Mouse (Mus musculus): ENCODE results near the gene Arid3c. TPM values are rescaled to one million over a fixed set of nuclear protein-coding genes. Genes with fewer than 3 reads are reported as not detected.

Gene Arid3c
- total and polyA plus RNA-seq, 2 experiments from 2014 or later = not detected

DNA sequence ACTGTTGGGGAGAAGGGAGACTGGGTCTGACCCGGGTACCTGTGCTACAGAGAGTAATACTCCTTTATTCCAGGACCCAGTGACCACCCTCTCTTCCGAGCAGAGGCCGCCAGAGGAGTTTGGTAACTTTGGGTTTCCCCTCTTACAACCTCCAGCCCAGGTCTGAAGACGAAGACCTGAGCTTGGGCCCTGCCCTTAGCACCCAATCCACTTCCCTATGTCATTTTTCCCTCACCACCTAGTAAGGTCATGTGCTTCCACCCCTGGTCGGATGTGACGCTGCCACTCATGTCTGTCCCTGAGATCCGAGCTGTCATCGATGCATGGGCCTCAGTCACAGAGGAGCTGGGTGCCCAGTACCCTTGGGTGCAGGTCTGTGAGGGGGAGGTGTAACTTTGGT is 25.5 kb upstream of the Arid3c start:
- peaks cover 27% of the 10 kb centered on the region for H3K4me1 ChIP-seq (ENCODE audit: control insufficient read depth, insufficient read depth)
- TF ChIP-seq EP300 (IDR thresholded peaks at IDR 0.05; ENCODE audit: low read depth) (no peak), CTCF (IDR thresholded peaks at IDR 0.05; ENCODE audit: low read depth) (no peak)
- H3K4me2 ChIP-seq (ENCODE audit: low read depth, low read length) = peak overlapping the region; percentile 93
- H3K9ac ChIP-seq (replicated peaks; ENCODE audit: low read depth, low read length) = peak overlapping the region; percentile 37; the same call in 1 of the 2 replicates
- peaks cover 21% of the 10 kb centered on the region for H3K36me3 ChIP-seq (replicated peaks; ENCODE audit: control insufficient read depth, insufficient read depth, low read length)
- DNase-seq (ENCODE audit: low spot score) = no peak
- 68% methylated on average over 8 of the region's 8 CpGs for WGBS
- no peak overlapping the region; the same call in 1 of the 2 replicates for H3K27ac ChIP-seq (ENCODE audit: low read depth)
- peak overlapping the region; percentile 76 for H3K4me3 ChIP-seq (ENCODE audit: low read depth, low read length)
- H3K9me3 ChIP-seq (replicated peaks; ENCODE audit: control insufficient read depth, low read length) = no peaks in the 10 kb centered on the region
- no peak for ATAC-seq (ENCODE audit: insufficient read depth, low read depth)
- H3K27me3 ChIP-seq (ENCODE audit: control insufficient read depth, insufficient read depth, low read length) = no peaks in the 10 kb centered on the region

DNA sequence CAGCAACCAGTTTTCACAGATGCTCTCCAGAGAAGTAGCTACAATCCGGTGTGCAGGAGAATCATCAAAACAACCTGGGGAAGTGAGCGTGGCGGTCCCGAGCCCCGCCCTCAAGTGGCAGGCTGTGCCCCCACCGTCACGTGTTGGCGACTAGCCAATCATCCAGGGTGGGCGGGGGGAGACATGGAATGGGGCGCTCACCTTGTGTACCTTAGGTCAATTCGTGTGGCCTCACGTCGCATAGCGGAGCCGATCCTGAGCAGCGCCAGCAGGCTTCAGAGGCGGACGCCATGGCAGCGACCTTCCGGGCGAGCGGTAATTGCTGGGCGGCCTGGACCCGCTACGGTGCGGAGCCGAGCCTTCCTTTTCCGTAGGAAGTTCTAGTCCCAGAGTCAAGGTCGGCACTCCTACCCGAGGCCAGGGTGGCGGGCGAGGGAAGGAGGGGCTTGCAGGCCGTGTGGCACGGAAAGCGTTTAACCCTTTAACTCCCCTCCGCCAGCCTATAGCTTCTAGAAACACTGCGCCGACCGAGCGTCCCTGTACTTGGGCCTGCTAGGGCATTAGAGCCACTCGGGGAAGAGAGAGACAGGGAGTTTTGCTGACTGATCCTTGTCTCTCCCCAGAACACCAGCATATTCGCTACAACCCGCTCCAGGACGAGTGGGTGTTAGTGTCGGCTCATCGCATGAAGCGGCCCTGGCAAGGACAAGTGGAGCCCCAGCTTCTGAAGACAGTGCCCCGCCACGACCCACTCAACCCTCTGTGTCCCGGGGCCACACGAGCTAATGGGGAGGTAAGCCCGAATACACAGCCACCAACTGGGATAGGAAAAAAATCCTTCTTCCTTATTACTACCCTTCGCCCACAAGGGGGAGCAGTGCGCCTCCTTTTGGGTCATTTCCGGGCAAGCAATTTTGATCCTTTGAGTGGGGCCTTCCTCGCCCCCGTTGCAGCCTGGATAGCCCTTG is 24.7 kb upstream of the Arid3c start, which contains the start of gene Sigmar1:
Gene Sigmar1, minus strand, starts transcription at position 820 of the 968 bp plus-strand sequence.
- Histone ChIP-seq H3K4me2 (ENCODE audit: low read depth, low read length) (peak within 1 kb of the TSS; percentile 93), H3K9me3 (replicated peaks; ENCODE audit: control insufficient read depth, low read length) (no peaks in the 10 kb centered on the region), H3K4me1 (ENCODE audit: control insufficient read depth, insufficient read depth) (peaks cover 20% of the 10 kb centered on the region), H3K27me3 (ENCODE audit: control insufficient read depth, insufficient read depth, low read length) (no peaks in the 10 kb centered on the region), H3K27ac (ENCODE audit: low read depth) (peak within 1 kb of the TSS; percentile 96), H3K36me3 (replicated peaks; ENCODE audit: control insufficient read depth, insufficient read depth, low read length) (peaks cover 21% of the 10 kb centered on the region), H3K4me3 (ENCODE audit: low read depth, low read length) (peak within 1 kb of the TSS; percentile 76), H3K9ac (replicated peaks; ENCODE audit: low read depth, low read length) (peak within 1 kb of the TSS; percentile 91)
- peak; percentile 87 for DNase-seq (ENCODE audit: low spot score)
- peak; percentile 64 for ATAC-seq (ENCODE audit: insufficient read depth, low read depth)
- TF ChIP-seq EP300 (IDR thresholded peaks at IDR 0.05; ENCODE audit: low read depth) (peak; percentile 17; the same call in 1 of the 2 replicates), CTCF (IDR thresholded peaks at IDR 0.05; ENCODE audit: low read depth) (peak; percentile 89)
- under 1% methylated on average over 57 of the region's 57 CpGs for WGBS

DNA sequence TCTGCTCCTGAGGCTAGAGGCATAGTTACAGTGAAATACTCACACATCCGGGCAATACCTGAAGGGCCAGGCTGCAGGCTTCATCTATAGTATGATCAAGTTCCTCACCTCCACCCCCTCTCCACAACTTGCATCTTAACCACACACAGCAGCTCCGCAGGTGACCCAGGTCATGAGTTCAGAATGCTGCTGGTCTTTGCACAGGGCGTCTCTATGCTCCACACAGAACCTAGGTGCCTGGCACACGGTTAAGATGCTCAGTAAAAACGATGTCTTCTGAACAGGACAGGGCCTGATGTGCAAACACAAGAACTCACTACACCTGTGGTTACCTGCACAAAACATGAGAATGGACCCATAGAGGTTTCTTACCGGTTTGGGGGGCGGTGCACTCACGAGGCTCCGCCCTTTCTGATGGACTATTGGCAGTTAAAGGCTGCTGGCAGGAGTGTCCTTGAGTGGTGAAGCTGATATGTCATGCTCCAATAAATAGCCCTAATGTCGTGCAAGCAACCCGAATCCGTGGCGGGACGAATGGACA is 23.9 kb upstream of the Arid3c start, which contains the start of gene Galt:
Gene Galt, plus strand, starts transcription at position 432 of the 541 bp plus-strand sequence.
- H3K9me3 ChIP-seq (replicated peaks; ENCODE audit: control insufficient read depth, low read length) = no peaks in the 10 kb centered on the region
- peak; percentile 47 for ATAC-seq (ENCODE audit: insufficient read depth, low read depth)
- peak within 1 kb of the TSS; percentile 91 for H3K9ac ChIP-seq (replicated peaks; ENCODE audit: low read depth, low read length)
- H3K27ac ChIP-seq (ENCODE audit: low read depth) = peak within 1 kb of the TSS; percentile 96
- peaks cover 21% of the 10 kb centered on the region for H3K36me3 ChIP-seq (replicated peaks; ENCODE audit: control insufficient read depth, insufficient read depth, low read length)
- TF ChIP-seq EP300 (IDR thresholded peaks at IDR 0.05; ENCODE audit: low read depth) = no peak
- WGBS = 13% methylated on average over 14 of the region's 14 CpGs
- H3K4me3 ChIP-seq (ENCODE audit: low read depth, low read length) = peak within 1 kb of the TSS; percentile 76
- peaks cover 18% of the 10 kb centered on the region for H3K4me1 ChIP-seq (ENCODE audit: control insufficient read depth, insufficient read depth)
- peak within 1 kb of the TSS; percentile 93 for H3K4me2 ChIP-seq (ENCODE audit: low read depth, low read length)
- no peaks in the 10 kb centered on the region for H3K27me3 ChIP-seq (ENCODE audit: control insufficient read depth, insufficient read depth, low read length)
- DNase-seq (ENCODE audit: low spot score) = peak; percentile 28

DNA sequence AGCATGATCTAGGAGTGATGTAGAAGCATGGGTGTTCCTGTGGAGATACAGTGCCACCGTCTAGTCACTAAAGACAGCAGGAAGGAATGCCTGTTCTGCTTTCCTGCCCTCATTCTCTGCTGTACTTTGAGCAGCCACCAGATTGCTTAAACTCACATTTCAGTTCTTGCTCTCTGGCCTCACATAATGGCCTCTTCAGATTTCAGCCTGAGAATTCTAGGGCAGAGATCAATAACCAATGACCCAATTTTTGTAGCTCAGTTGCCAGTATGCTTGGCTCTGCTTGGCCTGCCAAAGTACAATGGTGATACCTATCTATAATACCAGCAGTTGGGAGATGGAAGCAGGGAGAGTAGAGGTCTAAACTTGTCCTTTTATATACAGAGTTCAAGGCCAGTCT is 14.1 kb upstream of the Arid3c start:
- Histone ChIP-seq H3K36me3 (replicated peaks; ENCODE audit: control insufficient read depth, insufficient read depth, low read length) (no peaks in the 10 kb centered on the region), H3K27me3 (ENCODE audit: control insufficient read depth, insufficient read depth, low read length) (no peaks in the 10 kb centered on the region), H3K27ac (ENCODE audit: low read depth) (no peak overlapping the region), H3K4me2 (ENCODE audit: low read depth, low read length) (no peak overlapping the region), H3K4me1 (ENCODE audit: control insufficient read depth, insufficient read depth) (peaks cover 10% of the 10 kb centered on the region), H3K9me3 (replicated peaks; ENCODE audit: control insufficient read depth, low read length) (no peaks in the 10 kb centered on the region), H3K4me3 (ENCODE audit: low read depth, low read length) (no peak overlapping the region), H3K9ac (replicated peaks; ENCODE audit: low read depth, low read length) (no peak overlapping the region)
- 68% methylated on average over 1 of the region's 1 CpGs for WGBS
- DNase-seq (ENCODE audit: low spot score) (no peak), ATAC-seq (ENCODE audit: insufficient read depth, low read depth) (no peak)
- no peak for TF ChIP-seq EP300 (IDR thresholded peaks at IDR 0.05; ENCODE audit: low read depth)
- TF ChIP-seq CTCF (IDR thresholded peaks at IDR 0.05; ENCODE audit: low read depth) = no peak

DNA sequence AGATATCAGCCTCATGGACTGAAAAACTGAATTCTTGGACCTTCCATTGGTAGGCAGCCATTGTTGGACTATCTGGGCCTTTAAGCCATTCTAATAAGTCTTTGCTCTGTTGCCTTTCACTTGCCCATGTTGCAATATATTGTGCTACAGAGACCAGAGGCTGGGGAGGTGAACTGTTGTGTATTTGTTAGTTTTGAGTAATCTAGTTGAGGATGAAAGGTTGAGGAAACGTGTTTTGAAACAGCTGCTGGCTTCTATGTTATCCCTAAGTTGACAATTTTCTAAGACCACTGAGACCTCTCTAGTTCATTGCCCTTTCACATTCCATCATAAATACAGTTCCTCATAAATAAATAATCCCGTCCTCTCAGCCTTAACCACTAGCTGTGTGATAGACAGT is 13.2 kb upstream of the Arid3c start:
- H3K9ac ChIP-seq (replicated peaks; ENCODE audit: low read depth, low read length) = no peak overlapping the region
- ATAC-seq (ENCODE audit: insufficient read depth, low read depth) = no peak
- H3K4me1 ChIP-seq (ENCODE audit: control insufficient read depth, insufficient read depth) = peaks cover 14% of the 10 kb centered on the region
- WGBS = 64% methylated on average over 2 of the region's 2 CpGs
- no peak for DNase-seq (ENCODE audit: low spot score)
- TF ChIP-seq CTCF (IDR thresholded peaks at IDR 0.05; ENCODE audit: low read depth) (no peak), EP300 (IDR thresholded peaks at IDR 0.05; ENCODE audit: low read depth) (no peak)
- no peak overlapping the region for H3K27ac ChIP-seq (ENCODE audit: low read depth)
- peaks cover 2% of the 10 kb centered on the region; the same call in 1 of the 2 replicates for H3K36me3 ChIP-seq (replicated peaks; ENCODE audit: control insufficient read depth, insufficient read depth, low read length)
- no peaks in the 10 kb centered on the region for H3K27me3 ChIP-seq (ENCODE audit: control insufficient read depth, insufficient read depth, low read length)
- no peak overlapping the region for H3K4me2 ChIP-seq (ENCODE audit: low read depth, low read length)
- H3K9me3 ChIP-seq (replicated peaks; ENCODE audit: control insufficient read depth, low read length) = no peaks in the 10 kb centered on the region
- no peak overlapping the region for H3K4me3 ChIP-seq (ENCODE audit: low read depth, low read length)

Measured in heart, postnatal 0 days (tissue).